Mouse (Mus musculus) liver, embryonic 16.5 days (tissue): Measurements from ENCODE around the gene Drg1. TPM values are rescaled to one million over a fixed set of nuclear protein-coding genes. Genes with fewer than 3 reads are reported as not detected.
"Not testable (repeated sequence)": the region's sequence is repeated elsewhere in the genome, so short reads cannot be mapped to it uniquely, and the experiment has no call there.

Experiments
- ATAC-seq: fragments of 200-750 bp; cut with Nextera tagmentation; 2 replicates; pipeline ENCODE4 v1.8.0; 2017; ENCODE audit warnings: low read depth, mild to moderate bottlenecking, moderate number of reproducible peaks, moderate library complexity
- H3K27ac ChIP-seq: fragments of 300-500 bp; sonication (generic); 2 replicates; pipeline ENCODE4 v1.5.1; 2014; ENCODE audit warnings: mild to moderate bottlenecking, low read length
- H3K27me3 ChIP-seq: fragments of 300-500 bp; sonication (generic); 2 replicates; pipeline ENCODE4 v1.6.1; 2014; ENCODE audit warnings: low read depth, low read length, mixed read lengths; ENCODE audit not compliant: control insufficient read depth, insufficient read depth
- H3K36me3 ChIP-seq: fragments of 300-500 bp; sonication (generic); 2 replicates; pipeline ENCODE4 v1.6.1; 2014; ENCODE audit warnings: mild to moderate bottlenecking; ENCODE audit not compliant: control insufficient read depth, insufficient read depth
- H3K4me1 ChIP-seq: fragments of 300-500 bp; sonication (generic); 2 replicates; pipeline ENCODE4 v1.6.1; 2014; ENCODE audit warnings: low read depth, low read length, mixed read lengths; ENCODE audit not compliant: control insufficient read depth
- H3K4me2 ChIP-seq: fragments of 300-500 bp; sonication (generic); 2 replicates; pipeline ENCODE4 v1.6.1; 2014; ENCODE audit warnings: low read depth, low read length, mixed read lengths
- H3K4me3 ChIP-seq: fragments of 300-500 bp; sonication (generic); 2 replicates; pipeline ENCODE4 v1.5.1; 2014; ENCODE audit warnings: low read depth, mild to moderate bottlenecking, low read length
- H3K9ac ChIP-seq: fragments of 300-500 bp; sonication (generic); 2 replicates; pipeline ENCODE4 v1.6.1; 2014; ENCODE audit warnings: low read depth, low read length
- H3K9me3 ChIP-seq: fragments of 300-500 bp; sonication (generic); replicated peaks from 2 replicates; pipeline ENCODE4 v1.6.1; 2016; ENCODE audit warnings: low read length; ENCODE audit not compliant: control insufficient read depth
- WGBS: fragments of 180-500 bp; shearing (Covaris S2); extraction: QIAGEN DNeasy Blood & Tissue Kit; methylation state at CpG from one replicate; pipeline ENCODE4 v1.1.7; 2014; ENCODE audit not compliant: insufficient replicate concordance; 5-methylcytosine and 5-hydroxymethylcytosine counted together
- polyA plus RNA-seq: library from polyadenylated mRNA; unstranded; fragments of >200 nt; fragmentation: Nextera tagmentation; extraction: Ambion mirVana; gene quantifications from 2 replicates; pipeline ENCODE4 v1.2.1, GENCODE M21; 2015

Drg1 gene
- polyA plus RNA-seq, 1 experiment from 2014 or later: 91.6 TPM

DNA sequence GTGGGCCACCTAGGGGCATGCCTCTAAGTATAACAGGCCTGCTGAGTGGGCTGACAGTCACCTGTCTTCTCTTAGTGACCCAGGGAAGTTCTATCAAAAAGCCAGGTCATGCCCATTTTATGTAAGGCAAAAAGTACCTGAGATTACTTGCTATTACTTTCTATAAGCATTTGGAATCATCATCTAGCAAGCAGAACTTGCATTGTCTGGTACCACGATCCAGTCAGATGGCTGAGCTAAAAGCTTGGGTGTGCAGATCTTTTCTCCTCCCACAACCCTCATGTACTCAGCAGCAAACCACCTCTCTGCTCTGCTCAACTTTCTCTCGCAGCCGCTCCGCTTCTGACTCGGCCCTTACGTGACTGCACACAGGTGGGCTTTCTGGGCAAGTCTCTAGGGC, 108.2 kb downstream of the Drg1 start:
- WGBS: 82% methylated on average over 6 of the region's 6 CpGs
- not testable (repeated sequence) for H3K4me3 ChIP-seq, ATAC-seq, H3K4me1 ChIP-seq, H3K4me2 ChIP-seq, H3K27ac ChIP-seq, H3K36me3 ChIP-seq, H3K27me3 ChIP-seq, H3K9ac ChIP-seq, H3K9me3 ChIP-seq

DNA sequence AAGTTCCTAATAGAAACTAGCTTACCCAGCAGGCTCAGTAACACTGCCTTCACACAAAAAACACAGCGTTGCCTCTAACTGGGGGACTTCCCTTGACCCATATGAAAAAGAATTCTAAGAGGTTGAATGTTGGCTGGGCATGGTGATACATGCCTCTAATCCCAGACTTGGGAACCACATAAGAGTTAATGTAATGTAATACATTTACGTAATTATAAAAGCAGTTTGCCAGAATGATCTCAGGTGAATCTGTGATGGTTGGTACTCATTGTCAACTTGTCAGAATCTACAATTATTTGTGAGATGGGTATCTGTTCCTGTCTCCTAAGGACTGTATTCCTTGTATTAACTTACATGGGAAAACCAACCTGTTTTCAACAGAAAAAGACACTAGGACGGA, 109.2 kb downstream of the Drg1 start:
- not testable (repeated sequence) for H3K27ac ChIP-seq, H3K4me3 ChIP-seq, H3K4me1 ChIP-seq, H3K27me3 ChIP-seq, ATAC-seq, H3K9ac ChIP-seq, H3K4me2 ChIP-seq, H3K9me3 ChIP-seq, H3K36me3 ChIP-seq
- WGBS: 70% methylated on average over 2 of the region's 3 CpGs

DNA sequence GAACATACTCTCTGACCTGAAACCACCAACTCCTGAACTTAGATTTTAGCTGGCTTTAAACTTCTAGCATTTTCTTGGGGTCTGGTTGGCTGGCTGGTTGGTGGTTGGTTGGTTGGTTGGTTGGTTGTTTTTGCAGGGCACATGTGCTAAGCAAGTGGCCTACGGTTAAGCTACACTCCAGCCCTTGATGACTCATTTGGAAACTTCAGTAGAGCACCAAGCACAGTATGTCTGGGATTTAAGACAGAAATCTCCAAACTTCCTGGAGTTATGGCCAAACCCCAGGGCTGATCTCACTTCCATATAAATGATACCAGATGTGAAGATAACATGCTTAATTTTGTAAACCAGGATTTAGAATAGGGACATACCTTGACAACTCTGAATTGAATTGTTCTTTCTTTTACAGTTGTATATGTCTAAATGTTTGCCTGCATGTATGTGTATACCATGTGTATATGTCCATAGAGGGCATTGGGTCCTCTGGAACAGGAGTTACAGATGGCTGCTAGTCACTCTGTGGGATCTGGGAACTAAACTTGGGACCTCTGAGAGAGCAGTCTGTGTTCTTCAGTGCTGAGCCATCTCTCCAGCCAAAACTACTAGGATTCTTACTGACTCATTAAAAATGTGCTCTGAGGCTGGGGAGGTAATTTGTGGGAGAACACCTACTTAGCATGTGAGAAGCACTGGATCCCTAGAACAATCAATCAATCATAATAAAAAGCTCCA, 112.4 kb downstream of the Drg1 start:
- H3K4me1 ChIP-seq, H3K9me3 ChIP-seq, H3K4me2 ChIP-seq, H3K27me3 ChIP-seq, H3K4me3 ChIP-seq, H3K36me3 ChIP-seq, H3K27ac ChIP-seq, H3K9ac ChIP-seq: not testable (repeated sequence)
- ATAC-seq: peak; percentile 17
- 53% methylated on average over 1 of the region's 1 CpGs for WGBS

DNA sequence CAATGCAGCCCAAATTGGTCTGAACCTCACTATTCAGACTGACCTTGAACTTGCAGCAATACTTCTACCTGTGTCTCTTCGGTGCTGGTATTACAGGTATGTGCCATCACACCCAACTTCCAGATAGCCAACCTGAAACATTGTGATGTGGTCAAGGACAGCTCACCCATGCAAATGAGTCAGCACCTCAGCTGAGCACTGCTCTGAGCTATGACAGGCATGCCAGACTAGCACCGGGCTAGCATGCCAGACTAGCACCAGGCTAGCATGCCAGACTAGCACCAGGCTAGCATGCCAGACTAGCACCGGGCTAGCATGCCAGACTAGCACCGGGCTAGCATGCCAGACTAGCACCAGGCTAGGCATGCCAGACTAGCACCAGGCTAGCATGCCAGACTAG, 114.9 kb downstream of the Drg1 start:
- H3K9me3 ChIP-seq, ATAC-seq, H3K4me1 ChIP-seq, H3K4me2 ChIP-seq, H3K36me3 ChIP-seq, H3K27me3 ChIP-seq, H3K27ac ChIP-seq, H3K4me3 ChIP-seq, H3K9ac ChIP-seq: not testable (repeated sequence)
- 73% methylated on average over 4 of the region's 4 CpGs for WGBS

- H3K27ac ChIP-seq, H3K4me2 ChIP-seq, H3K9ac ChIP-seq, H3K4me1 ChIP-seq, H3K4me3 ChIP-seq, H3K9me3 ChIP-seq, H3K36me3 ChIP-seq, ATAC-seq, H3K27me3 ChIP-seq: not testable (repeated sequence)
- 84% methylated on average over 12 of the region's 12 CpGs for WGBS
Observed at GRCm38 (mm10) chr11:3150677-3151003, 115.6 kb downstream of the Drg1 start.

DNA sequence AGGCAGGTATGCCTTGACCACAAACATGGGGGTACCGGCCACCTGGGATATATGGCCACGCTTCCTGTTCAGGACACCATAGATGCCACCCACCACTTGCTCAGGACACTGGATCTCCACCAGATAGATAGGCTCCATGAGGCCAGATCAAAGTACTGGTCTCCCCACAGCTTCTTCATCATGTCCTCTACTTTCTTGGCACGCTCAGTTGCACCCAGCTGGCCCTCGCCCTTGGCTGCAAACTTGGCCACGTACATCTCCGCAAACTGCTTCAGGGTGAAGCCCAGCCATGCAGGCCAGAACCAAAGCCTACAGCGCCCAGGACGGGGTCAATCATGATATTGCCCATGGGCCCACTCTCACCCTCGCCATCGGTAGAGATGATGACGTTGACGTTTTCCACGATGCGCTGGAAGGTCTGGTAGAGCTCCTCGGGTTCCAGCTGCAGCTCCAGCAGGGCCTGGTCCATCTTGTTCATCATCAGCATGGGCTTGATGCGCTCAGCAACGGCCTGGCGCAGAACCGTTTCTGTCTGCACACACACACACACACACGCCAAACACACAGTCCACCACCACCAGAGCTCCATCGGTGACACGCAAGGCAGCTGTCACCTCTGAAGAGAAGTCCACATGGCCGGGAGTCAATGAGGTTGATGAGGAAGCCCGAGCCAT, 116.1 kb downstream of the Drg1 start:
- 86% methylated on average over 24 of the region's 24 CpGs for WGBS
- ATAC-seq: 0 out of 2 replicates have a peak, but pooled peaks have one; percentile 1

DNA sequence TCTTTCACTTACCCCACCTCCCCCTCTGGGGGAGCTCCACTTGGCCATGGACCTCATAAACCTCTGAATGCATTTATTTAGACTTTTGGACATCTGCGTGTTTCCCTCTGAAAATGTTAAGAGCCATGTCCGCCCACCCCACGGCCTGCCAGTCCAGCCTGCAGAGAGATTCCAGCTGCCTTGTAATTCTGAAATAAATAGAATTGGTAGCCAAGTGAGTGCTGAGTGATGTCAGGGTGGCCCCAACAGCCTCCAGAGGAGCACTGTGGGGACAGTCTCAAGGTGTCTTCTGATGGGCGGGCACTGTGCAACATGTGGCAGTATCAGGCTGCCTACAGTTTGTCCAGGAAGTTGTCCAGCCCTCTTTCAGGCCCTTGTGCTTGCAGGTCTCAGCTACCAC, 116.7 kb downstream of the Drg1 start:
- not testable (repeated sequence) for H3K4me2 ChIP-seq, H3K4me3 ChIP-seq, H3K4me1 ChIP-seq, H3K27me3 ChIP-seq, H3K36me3 ChIP-seq, H3K9ac ChIP-seq, H3K9me3 ChIP-seq, H3K27ac ChIP-seq, ATAC-seq
- WGBS: 89% methylated on average over 4 of the region's 4 CpGs

More for the DNA sequence above, 116.1 kb downstream of the Drg1 start:
- not testable (repeated sequence) for H3K4me2 ChIP-seq, H3K36me3 ChIP-seq, H3K4me1 ChIP-seq, H3K9ac ChIP-seq, H3K27ac ChIP-seq, H3K9me3 ChIP-seq, H3K27me3 ChIP-seq, H3K4me3 ChIP-seq

DNA sequence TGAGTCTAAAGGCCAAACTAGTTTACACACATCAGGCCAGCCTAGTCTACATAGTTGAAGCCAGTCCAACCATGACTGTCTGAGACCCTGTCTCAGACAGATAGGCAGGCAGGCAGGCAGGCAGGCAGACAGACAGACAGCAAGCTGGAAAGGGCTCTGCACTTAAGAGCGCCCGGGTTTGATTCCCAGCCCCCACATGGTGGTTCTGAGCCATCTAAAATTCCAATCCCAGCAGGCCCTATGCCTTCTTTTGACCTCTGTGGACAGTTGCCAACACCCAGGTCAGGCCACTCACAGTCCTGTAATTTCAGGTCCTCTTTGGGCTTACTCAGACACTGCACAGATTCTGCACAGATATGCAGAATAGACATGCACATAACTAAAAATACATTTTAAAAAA, 119.4 kb downstream of the Drg1 start:
- not testable (repeated sequence) for H3K9me3 ChIP-seq, H3K4me1 ChIP-seq, H3K4me2 ChIP-seq, H3K27ac ChIP-seq, H3K36me3 ChIP-seq, H3K4me3 ChIP-seq, ATAC-seq, H3K9ac ChIP-seq, H3K27me3 ChIP-seq
- WGBS: 79% methylated on average over 2 of the region's 2 CpGs

GRCm38 (mm10) chr11:3145359-3146165, 120.7 kb downstream of the Drg1 start:
- not testable (repeated sequence) for H3K4me1 ChIP-seq, H3K9me3 ChIP-seq, H3K27ac ChIP-seq, H3K27me3 ChIP-seq, H3K9ac ChIP-seq, ATAC-seq, H3K4me3 ChIP-seq, H3K36me3 ChIP-seq, H3K4me2 ChIP-seq
- WGBS: 70% methylated on average over 7 of the region's 9 CpGs
